ENCODE assay signal across 11 mouse cellular contexts in the genomic region with DNA sequence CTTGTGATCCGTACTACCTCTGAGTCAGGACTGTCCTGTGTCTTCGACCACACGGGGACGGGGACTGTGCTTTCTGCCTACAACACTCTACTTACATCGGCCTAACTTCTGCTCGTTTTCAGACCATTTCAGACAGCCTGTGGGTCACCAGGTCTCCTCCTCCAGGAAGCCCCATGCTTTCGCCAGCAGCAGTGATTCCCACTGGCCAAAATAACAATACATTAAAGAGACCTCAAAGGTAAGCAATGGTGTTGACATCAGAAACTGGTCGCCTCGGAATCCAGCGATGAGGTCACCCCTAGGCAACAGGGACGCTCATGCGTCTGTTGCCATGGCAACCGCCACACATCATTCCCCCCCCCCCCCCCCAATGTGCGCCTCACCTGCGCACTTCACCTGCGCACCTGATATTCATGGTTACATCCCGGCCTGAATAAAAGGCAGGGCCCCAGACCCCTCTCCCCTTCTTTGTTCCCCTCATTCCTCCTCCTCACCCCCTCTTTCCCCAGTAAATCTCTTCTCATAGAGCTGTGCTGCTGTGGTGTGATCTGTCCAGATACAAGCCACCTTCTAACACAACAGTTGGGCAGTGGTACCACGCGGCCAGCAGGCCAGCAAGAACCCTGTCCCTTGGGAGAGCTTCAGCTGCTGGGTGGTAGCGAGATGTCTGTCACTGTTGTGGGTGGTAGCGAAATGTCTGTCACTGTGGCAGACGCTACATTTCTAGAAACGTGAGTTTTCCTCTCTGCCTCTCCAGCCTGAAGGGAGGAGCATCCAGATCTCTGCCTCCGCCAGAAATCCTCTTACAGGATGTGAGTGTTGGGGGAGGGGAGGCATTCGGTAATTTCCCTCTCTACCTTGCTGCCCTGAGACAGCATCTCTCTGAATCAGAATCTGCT.
DNase-seq lines count a peak whose midpoint lies in the region; ATAC-seq lines count a peak whose summit lies in the region.
"Had no signal": no experiment of that assay in that cellular context is flagged by ENCODE, and none has a peak within 500 bp of the region (broad histone marks: within the 10 kb centered on the region; RNA-seq: fewer than 3 reads in every experiment).

No protein-coding gene starts in this region.

- 0 out of 2 replicates have a peak, but pooled peaks have one; percentile 16 for ATAC-seq in kidney, embryonic 15.5 days (replicated peaks; ENCODE audit: low FRiP score)
- peak; percentile 43 for ATAC-seq in activated CD4-positive, CD25-positive, alpha-beta regulatory T cell, adult 4 months
- no peak for ATAC-seq in embryonic facial prominence, embryonic 13.5 days (ENCODE audit: insufficient number of reproducible peaks, insufficient read depth, low FRiP score, low TSS enrichment, low read depth)
- ATAC-seq in midbrain, embryonic 12.5 days (ENCODE audit: low FRiP score, low read depth) = no peak
- ATAC-seq: lung, postnatal 0 days had no signal

- H3K27me3 ChIP-seq in kidney, embryonic 15.5 days = peaks cover 26% of the 10 kb centered on the region
- peaks cover 15% of the 10 kb centered on the region; the same call in 1 of the 2 replicates for H3K27me3 ChIP-seq in embryonic facial prominence, embryonic 13.5 days
- peaks cover 22% of the 10 kb centered on the region; the same call in 1 of the 2 replicates for H3K27me3 ChIP-seq in midbrain, embryonic 12.5 days

- H3K9ac ChIP-seq in kidney, embryonic 15.5 days = no peak overlapping the region
- no peak overlapping the region; the same call in 1 of the 2 replicates for H3K9ac ChIP-seq in embryonic facial prominence, embryonic 13.5 days
- H3K9ac ChIP-seq in midbrain, embryonic 12.5 days (replicated peaks) = no peak overlapping the region

- no peaks in the 10 kb centered on the region for H3K36me3 ChIP-seq in kidney, embryonic 15.5 days
- no peaks in the 10 kb centered on the region for H3K36me3 ChIP-seq in embryonic facial prominence, embryonic 13.5 days
- no peaks in the 10 kb centered on the region for H3K36me3 ChIP-seq in midbrain, embryonic 12.5 days

- H3K4me2 ChIP-seq in kidney, embryonic 15.5 days = no peak overlapping the region
- peak overlapping the region; percentile 23 for H3K4me2 ChIP-seq in embryonic facial prominence, embryonic 13.5 days
- H3K4me2 ChIP-seq in midbrain, embryonic 12.5 days (replicated peaks) = peak overlapping the region; percentile 25; the same call in 1 of the 2 replicates

- 52% methylated on average over 25 of the region's 25 CpGs for WGBS in kidney, embryonic 15.5 days
- WGBS in embryonic facial prominence, embryonic 13.5 days = 36% methylated on average over 25 of the region's 25 CpGs
- WGBS in midbrain, embryonic 12.5 days = 45% methylated on average over 25 of the region's 25 CpGs

- H3K4me3 ChIP-seq in kidney, embryonic 15.5 days (replicated peaks) = no peak overlapping the region
- no peak overlapping the region for H3K4me3 ChIP-seq in embryonic facial prominence, embryonic 13.5 days
- H3K4me3 ChIP-seq in midbrain, embryonic 12.5 days = no peak overlapping the region

- no peaks in the 10 kb centered on the region for H3K9me3 ChIP-seq in kidney, embryonic 15.5 days (replicated peaks)
- H3K9me3 ChIP-seq in embryonic facial prominence, embryonic 13.5 days = no peaks in the 10 kb centered on the region
- H3K9me3 ChIP-seq in midbrain, embryonic 12.5 days = no peaks in the 10 kb centered on the region

- no peak overlapping the region for H3K27ac ChIP-seq in kidney, embryonic 15.5 days
- H3K27ac ChIP-seq in embryonic facial prominence, embryonic 13.5 days = peak overlapping the region; percentile 69
- no peak overlapping the region for H3K27ac ChIP-seq in midbrain, embryonic 12.5 days (replicated peaks)

- peaks cover 23% of the 10 kb centered on the region for H3K4me1 ChIP-seq in kidney, embryonic 15.5 days
- H3K4me1 ChIP-seq in embryonic facial prominence, embryonic 13.5 days = peaks cover 62% of the 10 kb centered on the region
- peaks cover 8% of the 10 kb centered on the region for H3K4me1 ChIP-seq in midbrain, embryonic 12.5 days

- no peak for DNase-seq in kidney, postnatal 25 days
- DNase-seq in thymus, postnatal 0 days (ENCODE audit: low spot score) = no peak
- DNase-seq in gastrocnemius, postnatal 10 days = no peak
- DNase-seq in gastrocnemius, postnatal 25 days = no peak
- DNase-seq: cerebellum, adult 18-20 months; thymus, adult 18-20 months had no signal

Comparison
In these comparisons a context has a peak if more than half of its experiments do, and no peak if none do; other contexts are left out.
1. ATAC-seq: peak in kidney, embryonic 15.5 days (single experiment) and activated CD4-positive, CD25-positive, alpha-beta regulatory T cell, adult 4 months (single experiment); none in embryonic facial prominence, embryonic 13.5 days (single experiment) and midbrain, embryonic 12.5 days (single experiment).